Mouse (Mus musculus): ENCODE measurements around the gene Msh3. TPM values are rescaled to one million over a fixed set of nuclear protein-coding genes. Genes with fewer than 3 reads are reported as not detected.

The Msh3 gene
- polyA plus RNA-seq, 1 experiment from 2014 or later, result 43.8 TPM

DNA sequence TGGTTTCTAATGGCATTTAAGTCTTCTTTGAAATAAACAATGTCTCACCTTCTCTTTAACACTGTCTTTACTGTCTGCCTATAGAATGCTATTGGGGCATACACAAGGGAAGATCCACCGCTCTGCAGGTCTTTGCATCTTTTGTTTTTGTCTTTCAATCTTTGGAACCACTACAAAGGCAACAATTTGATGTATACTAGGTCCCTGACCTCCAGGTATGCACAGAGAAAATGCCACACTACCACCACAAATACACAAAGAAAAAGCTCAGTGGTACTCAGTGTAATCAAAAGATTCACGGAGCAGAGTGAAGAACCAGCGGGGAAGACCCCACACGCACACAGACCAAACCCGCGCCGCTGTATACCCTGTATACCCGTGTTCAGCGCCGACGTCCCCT lies 49.1 kb downstream of the Msh3 start, which contains the start of gene Gm20379:
Gm20379 (plus strand) TSS at position 301 of the 400 bp plus-strand sequence.
- no peak within 1 kb of the TSS for H3K27ac ChIP-seq (ENCODE audit: low read depth, low read length)
- H3K9ac ChIP-seq (ENCODE audit: low read length), result no peak within 1 kb of the TSS
- H3K36me3 ChIP-seq (ENCODE audit: control insufficient read depth, insufficient read depth, low read length), result no peaks in the 10 kb centered on the region; the same call in 1 of the 2 replicates
- DNase-seq (ENCODE audit: low spot score) (no peak), ATAC-seq (replicated peaks; ENCODE audit: low FRiP score) (no peak)
- no peak within 1 kb of the TSS for H3K4me2 ChIP-seq (ENCODE audit: low read depth, low read length, severe bottlenecking)
- WGBS, result 96% methylated on average over 11 of the region's 11 CpGs
- no peak within 1 kb of the TSS for H3K4me3 ChIP-seq (ENCODE audit: low read depth, low read length)
- no peaks in the 10 kb centered on the region for H3K9me3 ChIP-seq (ENCODE audit: control insufficient read depth, low read length)
- H3K4me1 ChIP-seq (replicated peaks; ENCODE audit: control insufficient read depth, insufficient read depth, low read length), result no peaks in the 10 kb centered on the region
- no peaks in the 10 kb centered on the region for H3K27me3 ChIP-seq (ENCODE audit: control insufficient read depth, insufficient read depth, low read length)

DNA sequence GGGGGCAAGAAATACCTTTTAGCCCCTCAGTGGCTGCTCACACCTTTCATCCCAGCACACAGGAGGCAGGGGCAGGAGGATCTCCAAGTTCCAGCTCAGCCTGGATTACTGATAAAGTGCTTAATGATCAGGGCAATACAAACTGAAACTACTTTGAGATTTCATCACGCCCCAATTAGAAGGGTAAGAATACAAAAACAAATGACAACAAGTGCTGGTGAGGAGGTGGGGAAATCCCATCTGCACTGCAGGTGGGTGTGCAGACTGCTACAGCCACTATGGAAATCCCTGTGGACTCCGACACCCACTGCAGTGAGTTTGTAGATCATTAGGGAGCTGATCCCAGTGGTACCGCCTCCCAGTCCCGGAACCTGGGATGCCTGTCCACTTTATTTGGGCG lies 50.5 kb downstream of the Msh3 start:
- H3K9ac ChIP-seq (ENCODE audit: low read length), result no peak overlapping the region
- no peak overlapping the region for H3K4me2 ChIP-seq (ENCODE audit: low read depth, low read length, severe bottlenecking)
- no peaks in the 10 kb centered on the region for H3K9me3 ChIP-seq (ENCODE audit: control insufficient read depth, low read length)
- ATAC-seq (replicated peaks; ENCODE audit: low FRiP score), result no peak
- WGBS, result 95% methylated on average over 5 of the region's 5 CpGs
- DNase-seq (ENCODE audit: low spot score), result no peak
- no peaks in the 10 kb centered on the region; the same call in 1 of the 2 replicates for H3K36me3 ChIP-seq (ENCODE audit: control insufficient read depth, insufficient read depth, low read length)
- no peaks in the 10 kb centered on the region for H3K4me1 ChIP-seq (replicated peaks; ENCODE audit: control insufficient read depth, insufficient read depth, low read length)
- H3K4me3 ChIP-seq (ENCODE audit: low read depth, low read length), result no peak overlapping the region
- no peaks in the 10 kb centered on the region for H3K27me3 ChIP-seq (ENCODE audit: control insufficient read depth, insufficient read depth, low read length)
- no peak overlapping the region for H3K27ac ChIP-seq (ENCODE audit: low read depth, low read length)

DNA sequence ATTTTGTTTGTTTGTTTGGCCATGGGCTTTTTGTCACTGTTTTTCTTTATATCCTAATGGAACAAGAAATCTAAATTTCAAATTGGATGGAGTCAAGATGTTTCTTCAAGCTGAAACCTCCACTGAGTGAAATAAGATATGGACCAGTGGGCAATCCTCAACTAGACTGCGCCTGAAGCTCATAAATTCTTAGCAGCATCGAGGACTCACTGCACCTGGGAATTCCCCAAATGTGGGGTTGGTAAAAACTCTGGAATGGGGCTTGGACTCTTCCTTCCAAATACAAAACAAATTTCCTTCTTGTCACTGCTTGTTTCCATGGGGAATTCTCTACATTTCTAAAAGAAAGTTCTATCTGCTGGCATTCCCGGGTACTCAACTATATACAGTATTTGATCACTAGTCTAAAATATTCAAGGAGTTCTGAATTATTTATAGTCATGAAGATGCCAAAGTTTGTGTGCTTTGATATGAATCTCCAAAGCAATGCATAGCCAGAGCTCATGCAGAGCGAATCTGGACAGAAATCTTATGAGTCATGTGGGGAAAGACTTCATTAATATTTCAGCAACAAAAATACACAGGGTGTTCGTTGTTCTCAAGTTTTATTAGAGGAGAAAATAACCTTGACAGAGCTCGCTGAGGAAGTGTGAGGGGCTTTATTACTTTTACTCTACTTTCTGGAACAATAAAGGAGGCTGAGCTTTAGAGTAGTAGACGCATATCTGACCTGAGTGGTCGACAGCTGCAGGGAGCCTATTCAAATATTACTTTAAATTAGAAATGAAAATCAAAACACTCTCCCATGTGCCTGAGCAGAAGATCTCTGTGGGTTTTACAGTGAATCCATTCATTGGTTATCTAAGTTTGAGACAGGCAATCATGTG lies 51.5 kb downstream of the Msh3 start:
- Histone ChIP-seq H3K9ac (ENCODE audit: low read length) (no peak overlapping the region), H3K27ac (ENCODE audit: low read depth, low read length) (no peak overlapping the region), H3K9me3 (ENCODE audit: control insufficient read depth, low read length) (no peaks in the 10 kb centered on the region), H3K36me3 (ENCODE audit: control insufficient read depth, insufficient read depth, low read length) (no peaks in the 10 kb centered on the region; the same call in 1 of the 2 replicates), H3K4me3 (ENCODE audit: low read depth, low read length) (no peak overlapping the region), H3K4me1 (replicated peaks; ENCODE audit: control insufficient read depth, insufficient read depth, low read length) (no peaks in the 10 kb centered on the region), H3K27me3 (ENCODE audit: control insufficient read depth, insufficient read depth, low read length) (no peaks in the 10 kb centered on the region), H3K4me2 (ENCODE audit: low read depth, low read length, severe bottlenecking) (no peak overlapping the region)
- 88% methylated on average over 8 of the region's 8 CpGs for WGBS
- DNase-seq (ENCODE audit: low spot score) (no peak), ATAC-seq (replicated peaks; ENCODE audit: low FRiP score) (no peak)

DNA sequence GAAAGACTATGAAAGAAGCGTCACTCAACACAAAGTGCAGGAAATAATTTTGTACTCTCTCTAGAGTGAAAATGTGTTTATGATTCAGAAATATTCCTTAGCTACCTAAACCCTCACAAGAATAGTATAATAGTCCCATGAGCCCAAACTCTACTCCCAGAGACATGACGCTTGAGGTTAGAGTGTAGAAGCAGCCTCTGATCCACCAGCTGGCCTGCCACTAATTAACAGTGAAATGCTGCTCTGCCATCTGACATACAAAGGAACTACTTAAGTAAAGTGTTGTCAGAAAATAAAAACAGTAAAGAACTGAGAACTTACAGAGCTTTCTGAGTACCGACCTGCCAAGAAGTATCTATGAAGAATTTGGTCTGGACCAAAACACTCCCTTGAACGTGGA lies 52.3 kb downstream of the Msh3 start:
- ATAC-seq (replicated peaks; ENCODE audit: low FRiP score) (no peak), DNase-seq (ENCODE audit: low spot score) (no peak)
- whole genome bisulfite sequencing, result 86% methylated on average over 4 of the region's 4 CpGs
- Histone ChIP-seq H3K9ac (ENCODE audit: low read length) (no peak overlapping the region), H3K27ac (ENCODE audit: low read depth, low read length) (no peak overlapping the region), H3K4me3 (ENCODE audit: low read depth, low read length) (no peak overlapping the region), H3K4me1 (replicated peaks; ENCODE audit: control insufficient read depth, insufficient read depth, low read length) (no peaks in the 10 kb centered on the region), H3K27me3 (ENCODE audit: control insufficient read depth, insufficient read depth, low read length) (no peaks in the 10 kb centered on the region), H3K9me3 (ENCODE audit: control insufficient read depth, low read length) (no peaks in the 10 kb centered on the region), H3K4me2 (ENCODE audit: low read depth, low read length, severe bottlenecking) (no peak overlapping the region), H3K36me3 (ENCODE audit: control insufficient read depth, insufficient read depth, low read length) (no peaks in the 10 kb centered on the region; the same call in 1 of the 2 replicates)

DNA sequence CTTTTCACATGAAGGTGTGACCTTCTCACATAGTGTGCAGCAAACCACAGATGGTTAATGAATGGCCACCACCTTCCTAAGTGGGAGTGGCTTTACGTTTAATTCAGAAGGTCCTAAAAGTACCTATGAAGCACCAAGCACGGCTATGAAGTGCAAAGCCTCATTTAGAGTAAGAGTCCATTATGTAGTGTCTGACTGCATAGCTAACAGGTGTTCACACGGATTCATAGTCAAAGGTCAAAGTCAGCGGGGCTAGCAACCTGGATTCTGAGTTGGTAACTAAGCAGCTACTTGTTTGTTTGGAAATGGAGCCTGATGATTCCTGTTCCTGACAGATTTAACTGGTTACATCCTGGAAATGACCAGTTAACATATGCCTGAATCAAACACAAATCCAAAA lies 53.0 kb downstream of the Msh3 start:
- H3K9ac ChIP-seq (ENCODE audit: low read length), result no peak overlapping the region
- no peak overlapping the region for H3K27ac ChIP-seq (ENCODE audit: low read depth, low read length)
- WGBS, result 83% methylated on average over 4 of the region's 4 CpGs
- H3K36me3 ChIP-seq (ENCODE audit: control insufficient read depth, insufficient read depth, low read length), result no peaks in the 10 kb centered on the region; the same call in 1 of the 2 replicates
- no peak for ATAC-seq (replicated peaks; ENCODE audit: low FRiP score)
- no peak overlapping the region for H3K4me3 ChIP-seq (ENCODE audit: low read depth, low read length)
- no peak overlapping the region for H3K4me2 ChIP-seq (ENCODE audit: low read depth, low read length, severe bottlenecking)
- no peaks in the 10 kb centered on the region for H3K4me1 ChIP-seq (replicated peaks; ENCODE audit: control insufficient read depth, insufficient read depth, low read length)
- no peak for DNase-seq (ENCODE audit: low spot score)
- no peaks in the 10 kb centered on the region for H3K9me3 ChIP-seq (ENCODE audit: control insufficient read depth, low read length)
- H3K27me3 ChIP-seq (ENCODE audit: control insufficient read depth, insufficient read depth, low read length), result no peaks in the 10 kb centered on the region

DNA sequence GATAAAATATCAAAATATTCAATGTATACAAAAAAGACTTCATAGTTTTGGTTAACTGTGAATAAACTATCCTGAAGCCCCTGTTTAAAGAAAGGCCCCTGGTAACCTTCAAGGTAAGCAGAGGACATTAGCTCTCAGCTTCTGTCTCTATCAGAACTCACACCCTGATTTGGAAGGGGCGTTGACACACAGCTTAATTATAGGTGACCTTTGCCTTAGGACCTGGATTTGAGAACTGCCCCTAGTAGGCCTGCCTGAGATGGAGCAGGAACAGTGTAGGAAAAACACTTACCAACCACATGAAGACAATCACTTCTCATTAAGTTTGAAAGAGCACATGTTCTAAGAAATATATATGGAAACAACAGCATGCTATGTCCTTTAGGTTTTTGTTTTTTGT lies 55.3 kb downstream of the Msh3 start:
- Histone ChIP-seq H3K4me3 (ENCODE audit: low read depth, low read length) (no peak overlapping the region), H3K9me3 (ENCODE audit: control insufficient read depth, low read length) (no peaks in the 10 kb centered on the region), H3K36me3 (ENCODE audit: control insufficient read depth, insufficient read depth, low read length) (no peaks in the 10 kb centered on the region), H3K27ac (ENCODE audit: low read depth, low read length) (no peak overlapping the region), H3K4me2 (ENCODE audit: low read depth, low read length, severe bottlenecking) (no peak overlapping the region), H3K4me1 (replicated peaks; ENCODE audit: control insufficient read depth, insufficient read depth, low read length) (no peaks in the 10 kb centered on the region), H3K27me3 (ENCODE audit: control insufficient read depth, insufficient read depth, low read length) (no peaks in the 10 kb centered on the region), H3K9ac (ENCODE audit: low read length) (no peak overlapping the region)
- DNase-seq (ENCODE audit: low spot score) (no peak), ATAC-seq (replicated peaks; ENCODE audit: low FRiP score) (no peak)
- 87% methylated on average over 1 of the region's 1 CpGs for WGBS

DNA sequence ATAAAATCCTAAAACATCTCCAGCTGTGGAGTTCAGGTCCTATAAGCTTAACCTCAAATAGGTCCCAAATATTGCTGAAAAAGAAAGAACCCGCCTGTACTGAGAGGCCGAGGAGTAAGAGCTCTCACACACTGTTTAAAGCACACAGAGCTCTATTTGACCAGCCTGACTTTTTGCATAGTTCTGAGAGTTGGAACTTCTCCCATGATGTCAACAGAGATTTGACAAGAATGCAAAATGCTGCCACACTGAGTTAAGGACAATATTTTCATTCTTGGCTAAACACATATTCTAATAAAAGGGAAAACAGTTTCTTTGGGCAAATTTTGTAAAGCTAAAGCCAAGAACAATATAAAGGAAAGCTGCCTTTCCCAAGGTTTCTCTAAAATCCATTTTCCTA lies 57.8 kb downstream of the Msh3 start:
- Histone ChIP-seq H3K9ac (ENCODE audit: low read length) (no peak overlapping the region), H3K9me3 (ENCODE audit: control insufficient read depth, low read length) (no peaks in the 10 kb centered on the region), H3K36me3 (ENCODE audit: control insufficient read depth, insufficient read depth, low read length) (no peaks in the 10 kb centered on the region), H3K4me2 (ENCODE audit: low read depth, low read length, severe bottlenecking) (no peak overlapping the region), H3K27me3 (ENCODE audit: control insufficient read depth, insufficient read depth, low read length) (no peaks in the 10 kb centered on the region), H3K4me1 (replicated peaks; ENCODE audit: control insufficient read depth, insufficient read depth, low read length) (no peaks in the 10 kb centered on the region), H3K27ac (ENCODE audit: low read depth, low read length) (no peak overlapping the region), H3K4me3 (ENCODE audit: low read depth, low read length) (no peak overlapping the region)
- 91% methylated on average over 2 of the region's 2 CpGs for WGBS
- DNase-seq (ENCODE audit: low spot score), result no peak
- ATAC-seq (replicated peaks; ENCODE audit: low FRiP score), result no peak

DNA sequence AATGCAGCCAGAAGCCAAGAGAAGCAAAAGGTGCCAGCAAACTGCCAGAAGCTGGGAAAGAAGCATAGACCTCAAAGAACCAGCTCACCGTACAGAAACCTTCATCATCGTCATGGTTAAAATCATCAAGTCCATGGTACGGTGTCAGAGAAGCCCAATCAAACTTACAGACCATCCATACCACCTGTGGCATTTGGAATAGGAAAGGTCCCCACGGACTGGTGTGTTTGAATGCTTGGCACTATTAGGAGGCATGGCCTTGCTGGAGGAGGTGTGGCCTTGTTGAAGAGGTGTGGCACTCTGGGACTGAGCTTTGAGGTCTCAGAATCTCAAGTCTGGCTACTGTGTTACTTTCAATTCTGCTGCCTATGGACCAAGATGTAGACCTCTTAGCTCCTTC lies 58.3 kb downstream of the Msh3 start:
- no peak for DNase-seq (ENCODE audit: low spot score)
- H3K4me2 ChIP-seq (ENCODE audit: low read depth, low read length, severe bottlenecking), result no peak overlapping the region
- H3K4me1 ChIP-seq (replicated peaks; ENCODE audit: control insufficient read depth, insufficient read depth, low read length), result no peaks in the 10 kb centered on the region
- H3K36me3 ChIP-seq (ENCODE audit: control insufficient read depth, insufficient read depth, low read length), result no peaks in the 10 kb centered on the region
- no peak overlapping the region for H3K4me3 ChIP-seq (ENCODE audit: low read depth, low read length)
- H3K9ac ChIP-seq (ENCODE audit: low read length), result no peak overlapping the region
- H3K27me3 ChIP-seq (ENCODE audit: control insufficient read depth, insufficient read depth, low read length), result no peaks in the 10 kb centered on the region
- WGBS, result 94% methylated on average over 4 of the region's 4 CpGs
- no peak for ATAC-seq (replicated peaks; ENCODE audit: low FRiP score)
- H3K27ac ChIP-seq (ENCODE audit: low read depth, low read length), result no peak overlapping the region
- no peaks in the 10 kb centered on the region for H3K9me3 ChIP-seq (ENCODE audit: control insufficient read depth, low read length)

DNA sequence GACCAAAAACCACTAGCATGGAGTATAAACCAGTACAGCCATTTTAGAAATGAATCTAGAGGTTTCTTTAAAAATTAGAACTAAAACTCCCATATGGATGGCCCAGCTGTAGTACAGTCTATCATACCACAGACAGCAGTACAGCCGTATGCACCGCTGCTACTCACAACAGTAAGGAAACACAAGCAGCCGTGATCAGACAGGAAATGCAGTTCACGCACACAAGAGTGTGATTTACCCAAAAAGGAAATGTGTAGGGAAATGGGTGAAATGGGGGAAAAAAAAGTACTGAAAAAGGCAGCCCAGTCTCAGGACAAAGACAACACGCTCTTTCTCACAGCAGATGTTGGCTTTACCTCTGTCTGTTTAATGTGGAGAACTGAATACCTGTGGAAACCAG lies 60.9 kb downstream of the Msh3 start:
- no peak for ATAC-seq (replicated peaks; ENCODE audit: low FRiP score)
- H3K4me3 ChIP-seq (ENCODE audit: low read depth, low read length), result no peak overlapping the region
- H3K9ac ChIP-seq (ENCODE audit: low read length), result no peak overlapping the region
- H3K27me3 ChIP-seq (ENCODE audit: control insufficient read depth, insufficient read depth, low read length), result no peaks in the 10 kb centered on the region
- H3K4me1 ChIP-seq (replicated peaks; ENCODE audit: control insufficient read depth, insufficient read depth, low read length), result no peaks in the 10 kb centered on the region
- H3K27ac ChIP-seq (ENCODE audit: low read depth, low read length), result no peak overlapping the region
- WGBS, result 91% methylated on average over 5 of the region's 5 CpGs
- no peak for DNase-seq (ENCODE audit: low spot score)
- no peaks in the 10 kb centered on the region for H3K36me3 ChIP-seq (ENCODE audit: control insufficient read depth, insufficient read depth, low read length)
- no peaks in the 10 kb centered on the region for H3K9me3 ChIP-seq (ENCODE audit: control insufficient read depth, low read length)
- H3K4me2 ChIP-seq (ENCODE audit: low read depth, low read length, severe bottlenecking), result no peak overlapping the region
